In genomic region chr9:46889933-46890662, GRCm38 (mm10) we compare ENCODE assay signal across 18 mouse cellular contexts.
A peak's percentile ranks its signal among the peaks of the same experiment; 100 is the strongest.
DNase-seq lines count a peak whose midpoint lies in the region; ATAC-seq and TF ChIP-seq lines count a peak whose summit lies in the region.
"Had no signal": no experiment of that assay in that cellular context is flagged by ENCODE, and none has a peak within 500 bp of the region (broad histone marks: within the 10 kb centered on the region; RNA-seq: fewer than 3 reads in every experiment).

No protein-coding gene starts in this region.

- peak; percentile 24 for DNase-seq in embryonic facial prominence, embryonic 11.5 days (ENCODE audit: low spot score)
- no peak for DNase-seq in embryonic facial prominence, embryonic 10.5 days (ENCODE audit: low spot score)
- DNase-seq in left cerebral cortex, adult 2 months (ENCODE audit: extremely low spot score in 1 of 2, low spot score in 2 of 2), result no peak
- DNase-seq in left cerebral cortex, postnatal 4 days, result no peak
- peak; percentile 73 for DNase-seq in forebrain, embryonic 11.5 days (ENCODE audit: low spot score)
- DNase-seq in retina, postnatal 1 day, result peak; percentile 44
- DNase-seq in testis, postnatal 10 days (ENCODE audit: low spot score), result no peak
- DNase-seq: adrenal gland, postnatal 14 days; cerebellum, postnatal 25 days; heart, postnatal 4 days; kidney, postnatal 10 days; liver, embryonic 13.5 days; thymus, postnatal 36 days had no signal

- no peak for ATAC-seq in embryonic facial prominence, embryonic 11.5 days (replicated peaks; ENCODE audit: insufficient number of reproducible peaks, low FRiP score, low TSS enrichment, low read depth)
- peak; percentile 91 for ATAC-seq in forebrain, embryonic 11.5 days (replicated peaks; ENCODE audit: low FRiP score)
- ATAC-seq in erythroid progenitor cell, adult 5-6 weeks (replicated peaks; ENCODE audit: low FRiP score, poor library complexity, severe bottlenecking), result no peak
- ATAC-seq: inflammation-experienced regulatory T-cells, adult 6 months; lung, postnatal 0 days had no signal

- H3K4me3 ChIP-seq in embryonic facial prominence, embryonic 11.5 days (ENCODE audit: low read depth, low read length), result no peak overlapping the region
- no peak overlapping the region for H3K4me3 ChIP-seq in embryonic facial prominence, embryonic 10.5 days
- no peak overlapping the region for H3K4me3 ChIP-seq in left cerebral cortex, adult 2 months
- H3K4me3 ChIP-seq in forebrain, embryonic 11.5 days (ENCODE audit: low read depth, low read length), result no peak overlapping the region
- H3K4me3 ChIP-seq: heart, embryonic 13.5 days; liver, embryonic 13.5 days had no signal

- H3K4me2 ChIP-seq in embryonic facial prominence, embryonic 11.5 days (ENCODE audit: low read depth, low read length), result no peak overlapping the region
- no peak overlapping the region for H3K4me2 ChIP-seq in forebrain, embryonic 11.5 days (ENCODE audit: low read depth, low read length, severe bottlenecking)
- H3K4me2 ChIP-seq: heart, embryonic 13.5 days; liver, embryonic 13.5 days had no signal

- no peaks in the 10 kb centered on the region for H3K27me3 ChIP-seq in embryonic facial prominence, embryonic 11.5 days (ENCODE audit: control insufficient read depth, insufficient read depth, low read length)
- H3K27me3 ChIP-seq in embryonic facial prominence, embryonic 10.5 days (replicated peaks; ENCODE audit: low read depth, poor library complexity, severe bottlenecking), result peaks cover 5% of the 10 kb centered on the region; the same call in 1 of the 2 replicates
- H3K27me3 ChIP-seq in forebrain, embryonic 11.5 days (ENCODE audit: control insufficient read depth, insufficient read depth, low read length), result 0 out of 2 replicates have a peak, but pooled peaks cover 2% of the 10 kb centered on the region
- H3K27me3 ChIP-seq: CH12.LX; liver, embryonic 13.5 days had no signal

- TF ChIP-seq CTCF in left cerebral cortex, adult 2 months (IDR thresholded peaks at IDR 0.05), result no peak

- no peaks in the 10 kb centered on the region for H3K4me1 ChIP-seq in embryonic facial prominence, embryonic 11.5 days (ENCODE audit: control insufficient read depth, insufficient read depth, low read length)
- peaks cover 5% of the 10 kb centered on the region; the same call in 1 of the 2 replicates for H3K4me1 ChIP-seq in embryonic facial prominence, embryonic 10.5 days
- H3K4me1 ChIP-seq in forebrain, embryonic 11.5 days (replicated peaks; ENCODE audit: control insufficient read depth, insufficient read depth, low read length), result peaks cover 9% of the 10 kb centered on the region; the same call in 1 of the 2 replicates
- H3K4me1 ChIP-seq: heart, embryonic 13.5 days; liver, embryonic 13.5 days had no signal

- no peaks in the 10 kb centered on the region for H3K9me3 ChIP-seq in embryonic facial prominence, embryonic 11.5 days (replicated peaks; ENCODE audit: control insufficient read depth, low read length)
- H3K9me3 ChIP-seq in embryonic facial prominence, embryonic 10.5 days, result no peaks in the 10 kb centered on the region
- no peaks in the 10 kb centered on the region; the same call in 1 of the 2 replicates for H3K9me3 ChIP-seq in forebrain, embryonic 11.5 days (ENCODE audit: control insufficient read depth, low read length)
- H3K9me3 ChIP-seq: heart, embryonic 13.5 days; liver, embryonic 13.5 days had no signal

- no peak overlapping the region for H3K27ac ChIP-seq in embryonic facial prominence, embryonic 11.5 days (replicated peaks; ENCODE audit: low read depth, low read length)
- no peak overlapping the region for H3K27ac ChIP-seq in embryonic facial prominence, embryonic 10.5 days (replicated peaks)
- peak overlapping the region; percentile 63; the same call in 1 of the 2 replicates for H3K27ac ChIP-seq in left cerebral cortex, adult 2 months
- peak overlapping the region; percentile 58 for H3K27ac ChIP-seq in forebrain, embryonic 11.5 days (ENCODE audit: low read depth, low read length)
- H3K27ac ChIP-seq: heart, embryonic 13.5 days; liver, embryonic 13.5 days had no signal

- WGBS in embryonic facial prominence, embryonic 11.5 days, result 75% methylated on average over 4 of the region's 4 CpGs
- WGBS in embryonic facial prominence, embryonic 10.5 days, result 68% methylated on average over 4 of the region's 4 CpGs
- 29% methylated on average over 4 of the region's 4 CpGs for WGBS in forebrain, embryonic 11.5 days

- H3K36me3 ChIP-seq in embryonic facial prominence, embryonic 11.5 days (replicated peaks; ENCODE audit: control insufficient read depth, insufficient read depth, low read depth, low read length), result no peaks in the 10 kb centered on the region
- no peaks in the 10 kb centered on the region for H3K36me3 ChIP-seq in embryonic facial prominence, embryonic 10.5 days (replicated peaks)
- no peaks in the 10 kb centered on the region for H3K36me3 ChIP-seq in forebrain, embryonic 11.5 days (ENCODE audit: control insufficient read depth, insufficient read depth, low read length)
- H3K36me3 ChIP-seq: heart, embryonic 13.5 days; liver, embryonic 13.5 days had no signal

- intact Hi-C loops in left cerebral cortex, adult 2 months (cut with DNase I), result no loop called here
- intact Hi-C loops in left cerebral cortex, postnatal 4 days (cut with DNase I), result no loop called here

- H3K9ac ChIP-seq in embryonic facial prominence, embryonic 11.5 days (replicated peaks; ENCODE audit: low read length), result no peak overlapping the region
- no peak overlapping the region for H3K9ac ChIP-seq in forebrain, embryonic 11.5 days (ENCODE audit: low read length)
- H3K9ac ChIP-seq: heart, embryonic 13.5 days; liver, embryonic 13.5 days had no signal

Comparison
In these comparisons a context has a peak if more than half of its experiments do, and no peak if none do; other contexts are left out.
1. DNase-seq: peak in embryonic facial prominence, embryonic 11.5 days (single experiment), forebrain, embryonic 11.5 days (single experiment) and retina, postnatal 1 day (single experiment); none in embryonic facial prominence, embryonic 10.5 days (single experiment), left cerebral cortex, adult 2 months (0 of 2), left cerebral cortex, postnatal 4 days (single experiment) and testis, postnatal 10 days (single experiment).
2. H3K27ac ChIP-seq: peak in left cerebral cortex, adult 2 months (single experiment) and forebrain, embryonic 11.5 days (single experiment); none in embryonic facial prominence, embryonic 11.5 days (single experiment) and embryonic facial prominence, embryonic 10.5 days (single experiment).